Mouse (Mus musculus): ENCODE measurements around the gene Bckdha. TPM values are rescaled to one million over a fixed set of nuclear protein-coding genes. Genes with fewer than 3 reads are reported as not detected.

Bckdha gene
- polyA plus RNA-seq, 1 experiment = 622 TPM

DNA sequence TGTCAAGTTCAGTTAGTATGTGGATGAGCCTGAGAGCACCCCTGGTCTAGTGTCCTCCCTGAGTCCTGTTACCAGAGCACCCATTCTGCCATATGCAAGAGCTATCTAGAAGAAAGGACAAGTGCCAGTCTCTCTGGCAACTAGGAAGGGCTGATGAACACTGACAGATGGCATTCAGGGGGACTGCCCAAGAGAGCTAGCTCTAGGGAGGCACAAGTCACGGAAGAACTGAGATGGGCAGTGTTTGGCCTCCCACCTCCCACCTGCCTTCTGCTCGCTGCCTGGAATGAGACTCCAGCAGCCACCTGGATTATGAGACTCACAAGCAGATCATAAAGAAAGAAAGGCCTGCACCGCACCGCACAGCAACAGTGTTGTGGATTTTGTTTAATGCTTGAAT, 19.0 kb downstream of the Bckdha start:
- no peak overlapping the region for H3K27ac ChIP-seq (replicated peaks; ENCODE audit: low read depth, low read length)
- H3K4me3 ChIP-seq (ENCODE audit: insufficient read depth, low read depth, low read length) = no peak overlapping the region
- no peaks in the 10 kb centered on the region for H3K4me1 ChIP-seq (ENCODE audit: control insufficient read depth, insufficient read depth, insufficient read length, low read length)

DNA sequence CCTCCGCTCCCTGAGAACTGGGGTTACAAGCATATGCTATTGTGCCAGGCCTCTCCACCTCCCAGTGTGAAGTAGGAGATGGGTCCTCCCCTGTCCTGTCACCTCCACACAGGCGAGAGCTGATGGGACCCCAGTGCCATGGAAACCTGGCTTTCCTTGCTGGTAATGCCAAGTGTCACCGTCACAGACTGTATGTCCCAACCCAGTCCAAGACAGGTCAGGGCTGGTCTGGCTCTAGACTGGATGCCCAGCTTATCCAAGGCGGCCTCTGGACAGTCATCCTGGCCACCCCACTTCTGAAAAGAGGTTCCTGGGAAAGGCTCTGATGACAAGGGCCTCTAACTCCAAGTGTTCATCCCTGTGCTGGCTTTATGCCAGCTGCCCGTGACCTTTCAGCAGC, 21.7 kb downstream of the Bckdha start:
- no peaks in the 10 kb centered on the region for H3K4me1 ChIP-seq (ENCODE audit: control insufficient read depth, insufficient read depth, insufficient read length, low read length)
- no peak overlapping the region for H3K4me3 ChIP-seq (ENCODE audit: insufficient read depth, low read depth, low read length)
- H3K27ac ChIP-seq (replicated peaks; ENCODE audit: low read depth, low read length) = no peak overlapping the region

DNA sequence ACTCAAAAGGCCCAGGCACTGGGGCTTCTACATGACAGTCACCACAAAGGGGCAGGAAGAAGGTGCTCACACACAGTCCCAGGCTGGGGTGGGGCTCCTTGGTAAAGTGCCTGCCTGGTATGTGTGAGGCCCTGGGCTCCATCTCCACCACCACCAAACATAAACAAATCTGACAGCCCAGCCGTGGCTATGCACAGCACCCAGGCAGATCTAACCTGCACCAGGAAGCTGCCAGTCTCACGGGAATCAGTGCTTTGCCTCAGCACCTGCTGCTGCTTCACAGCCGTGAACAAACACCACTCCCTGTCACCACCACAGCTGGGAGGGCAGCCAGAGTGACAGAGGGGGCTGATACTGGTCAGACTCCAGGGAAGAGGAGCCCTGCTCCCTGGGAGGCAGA, 22.4 kb downstream of the Bckdha start:
- H3K4me1 ChIP-seq (ENCODE audit: control insufficient read depth, insufficient read depth, insufficient read length, low read length) = no peaks in the 10 kb centered on the region
- no peak overlapping the region for H3K27ac ChIP-seq (replicated peaks; ENCODE audit: low read depth, low read length)
- H3K4me3 ChIP-seq (ENCODE audit: insufficient read depth, low read depth, low read length) = no peak overlapping the region

DNA sequence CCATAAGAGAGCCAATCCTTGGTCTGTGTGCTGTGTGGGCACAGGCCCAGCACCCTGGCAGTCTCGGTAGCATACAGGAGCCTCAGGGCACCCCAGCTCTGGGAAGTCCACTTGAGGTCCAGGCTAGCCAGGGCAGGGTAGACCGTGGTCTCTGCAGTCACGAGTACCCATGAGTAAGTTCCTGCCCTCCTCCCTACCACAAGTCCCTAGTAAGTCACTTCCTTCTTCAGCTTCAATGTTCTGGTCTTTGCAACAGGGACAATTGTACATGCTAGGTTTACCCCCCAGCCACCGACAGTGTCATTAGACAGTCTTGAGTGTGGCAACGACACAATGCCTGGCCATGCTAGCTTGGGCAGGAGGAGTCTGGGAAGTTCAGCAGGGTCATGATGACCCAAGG, 26.1 kb downstream of the Bckdha start:
- Histone ChIP-seq H3K4me1 (ENCODE audit: control insufficient read depth, insufficient read depth, insufficient read length, low read length) (no peaks in the 10 kb centered on the region), H3K4me3 (ENCODE audit: insufficient read depth, low read depth, low read length) (no peak overlapping the region), H3K27ac (replicated peaks; ENCODE audit: low read depth, low read length) (peak overlapping the region; percentile 20; the same call in 1 of the 2 replicates)

DNA sequence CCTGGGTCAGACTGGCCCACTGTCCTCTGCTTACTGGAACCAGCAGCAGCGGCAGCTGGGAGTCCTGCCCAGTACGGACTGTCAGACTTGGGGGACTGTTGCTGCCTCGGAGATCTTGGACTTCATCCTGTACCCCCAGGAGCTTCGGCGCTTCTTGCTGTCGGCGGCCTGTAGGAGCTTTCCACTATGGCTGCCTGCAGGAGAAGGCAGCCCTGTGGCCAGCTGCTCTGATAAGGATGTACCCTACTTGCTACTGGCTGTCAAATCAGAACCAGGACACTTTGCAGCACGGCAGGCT, 30.5 kb downstream of the Bckdha start:
- H3K4me3 ChIP-seq (ENCODE audit: insufficient read depth, low read depth, low read length) = peak overlapping the region; percentile 49
- no peaks in the 10 kb centered on the region for H3K4me1 ChIP-seq (ENCODE audit: control insufficient read depth, insufficient read depth, insufficient read length, low read length)
- H3K27ac ChIP-seq (replicated peaks; ENCODE audit: low read depth, low read length) = no peak overlapping the region

DNA sequence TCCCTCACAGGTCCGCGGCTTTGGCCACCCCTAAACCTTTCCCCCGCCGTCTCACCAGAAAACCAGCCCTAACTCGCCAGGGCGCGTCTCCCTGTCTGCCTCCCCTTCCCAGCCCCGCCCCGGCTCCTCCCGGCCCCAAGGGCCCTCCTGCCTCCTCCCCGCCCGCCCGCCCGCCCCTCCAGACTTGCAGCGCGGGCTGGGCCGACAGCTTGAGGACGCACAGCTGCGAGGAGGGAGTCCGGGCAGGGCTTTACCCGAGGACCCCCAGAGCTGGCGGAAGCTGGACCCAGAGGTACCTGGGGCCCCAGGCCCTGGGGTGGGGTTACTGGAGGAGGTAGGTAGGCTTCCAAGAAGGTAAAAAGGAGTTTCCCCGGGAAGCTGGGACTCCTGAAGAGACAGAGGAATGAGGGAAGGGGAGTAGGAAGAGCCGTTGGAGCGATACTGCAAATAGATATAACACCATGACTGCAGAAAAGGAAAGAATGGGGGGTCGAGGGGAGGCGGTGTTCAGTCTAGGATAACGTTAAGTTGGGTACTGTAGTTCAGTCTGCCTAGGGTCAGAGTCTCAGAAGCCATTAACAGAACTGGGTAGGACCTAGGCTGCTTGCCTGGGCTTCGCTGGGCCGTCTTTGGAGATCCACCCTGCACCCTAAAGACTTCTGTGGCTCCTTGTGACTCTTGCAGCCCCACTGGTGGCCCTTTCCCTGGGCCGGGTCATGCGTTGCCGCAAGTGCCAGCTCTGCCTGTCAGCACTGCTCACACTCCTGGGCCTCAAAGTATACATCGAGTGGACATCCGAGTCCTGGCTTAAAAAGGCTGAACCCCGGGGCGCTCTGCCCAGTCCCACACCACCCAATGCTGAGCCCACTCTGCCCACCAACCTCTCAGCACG, 31.1 kb downstream of the Bckdha start:
- Histone ChIP-seq H3K27ac (replicated peaks; ENCODE audit: low read depth, low read length) (peak overlapping the region; percentile 49), H3K4me3 (ENCODE audit: insufficient read depth, low read depth, low read length) (peak overlapping the region; percentile 54), H3K4me1 (ENCODE audit: control insufficient read depth, insufficient read depth, insufficient read length, low read length) (no peaks in the 10 kb centered on the region)

DNA sequence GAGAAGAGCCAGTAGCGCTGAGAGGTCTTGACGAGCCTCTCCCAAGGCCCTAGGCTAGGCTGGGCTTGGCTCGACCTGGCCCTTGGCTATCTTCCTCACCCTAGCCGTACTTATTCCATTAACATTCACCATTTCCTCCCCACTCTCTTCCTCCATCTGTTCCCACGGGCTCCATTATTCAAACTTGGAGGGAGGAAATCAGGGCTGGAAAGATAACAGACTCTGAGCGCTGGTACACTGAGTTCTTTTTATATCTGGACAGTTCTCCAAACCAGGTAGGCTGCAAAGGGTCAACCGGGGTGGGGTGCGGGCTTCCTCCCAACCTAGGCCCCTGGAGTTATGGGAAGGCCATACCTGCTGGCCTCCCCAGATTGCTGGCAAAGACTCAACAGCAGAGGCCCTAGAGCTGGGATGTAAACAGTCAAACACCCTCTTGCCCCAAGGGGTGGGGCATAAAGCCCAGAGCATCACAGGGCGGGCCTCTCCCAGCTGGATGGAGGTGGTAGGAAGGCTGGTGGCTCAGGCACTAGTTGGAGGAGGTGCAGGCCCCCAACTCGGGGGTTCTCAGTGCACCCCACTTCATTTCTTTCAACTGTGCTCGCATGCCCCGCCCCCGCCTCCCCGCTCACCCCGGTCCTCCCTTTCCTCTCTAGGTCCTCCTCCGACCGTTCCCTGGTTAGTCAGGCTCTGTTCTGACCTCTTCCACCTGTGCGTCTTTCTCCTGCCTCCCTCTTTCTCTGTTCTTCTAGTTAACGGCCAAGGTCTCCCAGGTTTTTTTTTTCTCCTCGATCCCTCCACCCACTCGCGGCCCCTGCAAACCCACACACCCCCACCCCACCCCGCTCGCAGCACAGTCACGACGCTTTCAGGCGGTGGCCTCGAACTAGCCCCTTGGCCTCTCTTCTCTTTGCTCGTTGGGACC, 32.0 kb downstream of the Bckdha start, which contains the start of gene B3gnt8:
TSS of gene B3gnt8 (plus strand) at position 146 of the 922 bp plus-strand sequence.
- Histone ChIP-seq H3K27ac (replicated peaks; ENCODE audit: low read depth, low read length) (peak within 1 kb of the TSS; percentile 49), H3K4me3 (ENCODE audit: insufficient read depth, low read depth, low read length) (peak within 1 kb of the TSS; percentile 54), H3K4me1 (ENCODE audit: control insufficient read depth, insufficient read depth, insufficient read length, low read length) (no peaks in the 10 kb centered on the region)

DNA sequence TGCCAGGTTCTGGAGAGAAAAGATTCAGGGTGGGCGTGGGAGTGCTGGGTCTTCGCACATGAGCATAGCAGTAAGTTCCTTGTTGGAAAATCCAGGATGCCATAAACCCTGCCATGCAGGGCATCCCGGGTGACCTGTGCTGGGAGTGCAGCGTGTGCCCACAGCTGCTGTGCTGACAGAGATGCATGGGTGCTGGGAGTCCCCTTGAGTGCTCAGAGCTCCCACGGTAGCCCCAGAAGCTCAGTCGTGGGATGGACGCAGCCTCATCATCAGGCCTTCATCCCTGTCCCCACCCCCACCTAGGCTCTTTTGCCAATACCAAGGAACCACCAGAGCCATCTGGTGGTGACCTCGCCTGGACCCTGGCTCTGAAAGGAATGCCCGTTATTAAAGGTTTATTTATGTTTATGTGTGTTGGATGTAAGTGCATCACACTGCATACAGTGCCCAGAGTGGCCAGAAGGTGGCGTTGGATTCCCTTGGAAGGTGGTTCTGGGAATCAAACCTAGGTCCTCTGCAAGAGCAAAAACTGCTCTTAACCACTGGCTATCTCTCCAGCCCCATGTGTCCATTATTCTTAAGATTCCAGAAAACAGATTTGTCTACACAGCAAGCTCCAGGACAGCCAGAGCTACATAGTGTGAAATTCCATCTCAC, 33.1 kb downstream of the Bckdha start:
- Histone ChIP-seq H3K4me1 (ENCODE audit: control insufficient read depth, insufficient read depth, insufficient read length, low read length) (no peaks in the 10 kb centered on the region), H3K4me3 (ENCODE audit: insufficient read depth, low read depth, low read length) (no peak overlapping the region), H3K27ac (replicated peaks; ENCODE audit: low read depth, low read length) (no peak overlapping the region)

DNA sequence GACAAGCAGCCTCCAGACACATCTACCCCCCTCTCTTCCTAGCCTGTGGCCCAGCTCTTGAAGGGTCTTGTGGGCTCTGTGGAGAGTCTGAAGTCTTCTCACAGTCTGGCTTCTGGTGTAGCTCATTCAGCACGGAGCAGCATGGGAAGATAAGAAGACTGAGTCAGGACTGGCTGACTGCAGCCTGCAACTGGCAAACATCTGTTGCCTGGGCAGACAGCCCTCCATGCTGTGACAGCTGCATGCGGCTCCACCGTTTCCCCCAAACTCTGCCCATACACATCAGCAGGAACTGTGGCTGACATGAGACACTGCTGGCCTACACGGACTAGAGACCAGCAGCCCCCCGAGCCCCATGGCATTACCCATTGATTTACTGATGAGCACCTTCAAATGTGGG, 33.9 kb downstream of the Bckdha start:
- no peaks in the 10 kb centered on the region for H3K4me1 ChIP-seq (ENCODE audit: control insufficient read depth, insufficient read depth, insufficient read length, low read length)
- no peak overlapping the region for H3K27ac ChIP-seq (replicated peaks; ENCODE audit: low read depth, low read length)
- H3K4me3 ChIP-seq (ENCODE audit: insufficient read depth, low read depth, low read length) = no peak overlapping the region

DNA sequence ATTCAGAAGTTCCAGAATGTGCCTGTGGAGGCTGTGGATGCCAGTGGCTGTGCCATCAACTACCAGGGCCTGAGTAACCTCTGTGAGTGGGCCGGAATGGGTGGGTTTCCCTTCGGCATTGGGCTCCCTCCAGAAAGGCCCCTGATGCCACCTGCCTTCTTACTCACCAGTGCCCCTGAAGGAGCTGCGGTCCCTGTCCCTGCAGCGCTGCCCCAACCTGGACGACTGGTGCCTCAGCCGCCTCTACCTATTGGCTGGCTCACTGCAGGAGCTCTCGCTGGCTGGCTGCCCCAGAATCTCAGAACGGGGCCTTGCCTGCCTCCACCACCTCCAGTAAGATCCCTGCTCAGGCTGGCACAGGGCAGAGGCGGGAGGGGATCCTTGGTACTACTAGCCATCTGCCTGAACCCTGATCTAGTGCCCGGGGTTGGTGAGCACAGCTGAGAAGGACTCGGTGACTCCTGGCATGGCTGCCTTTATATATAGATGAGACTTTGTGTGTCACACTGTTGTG, 34.9 kb downstream of the Bckdha start:
- no peaks in the 10 kb centered on the region for H3K4me1 ChIP-seq (ENCODE audit: control insufficient read depth, insufficient read depth, insufficient read length, low read length)
- no peak overlapping the region for H3K4me3 ChIP-seq (ENCODE audit: insufficient read depth, low read depth, low read length)
- H3K27ac ChIP-seq (replicated peaks; ENCODE audit: low read depth, low read length) = no peak overlapping the region

DNA sequence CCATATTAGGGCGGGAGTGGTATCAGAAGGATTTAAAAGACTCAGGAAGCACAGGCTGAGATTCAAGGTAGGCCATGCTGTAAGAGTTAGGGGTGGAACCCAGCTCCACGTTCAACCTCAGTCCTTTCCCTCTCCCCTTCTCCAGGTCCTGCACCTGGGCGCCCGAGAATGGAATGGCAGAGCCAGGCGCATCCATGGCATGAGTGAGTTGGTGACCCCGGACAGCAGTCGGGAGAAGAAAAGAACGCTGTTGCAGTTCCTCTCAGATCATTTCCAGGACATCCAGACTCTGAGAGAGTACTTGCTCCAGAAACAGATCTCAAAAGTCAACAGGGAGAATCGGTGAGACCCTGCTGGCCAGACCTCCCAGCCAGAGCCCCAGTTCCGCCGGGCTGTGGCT, 38.0 kb downstream of the Bckdha start:
- H3K27ac ChIP-seq (replicated peaks; ENCODE audit: low read depth, low read length) = no peak overlapping the region
- H3K4me3 ChIP-seq (ENCODE audit: insufficient read depth, low read depth, low read length) = no peak overlapping the region
- 0 out of 2 replicates have a peak, but pooled peaks cover 2% of the 10 kb centered on the region for H3K4me1 ChIP-seq (ENCODE audit: control insufficient read depth, insufficient read depth, insufficient read length, low read length)

DNA sequence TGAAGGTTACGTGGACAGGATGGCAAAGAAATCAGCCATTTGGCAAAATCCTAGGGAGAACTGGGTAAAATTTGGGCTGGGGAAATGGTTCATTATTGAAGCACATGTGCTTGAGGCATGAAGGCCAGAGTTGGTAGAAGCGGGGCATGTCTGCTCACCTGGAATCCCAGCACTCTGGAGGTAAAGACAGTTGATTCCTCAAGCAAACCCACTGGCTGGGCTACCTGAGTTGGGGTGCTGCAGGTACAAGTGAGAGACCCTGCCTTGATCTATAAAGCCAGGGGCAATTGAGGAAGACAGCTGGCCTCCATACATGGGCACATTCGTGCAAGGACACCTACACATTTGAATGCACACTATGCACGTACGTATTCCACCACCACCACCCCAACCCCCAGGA, 38.7 kb downstream of the Bckdha start:
- no peak overlapping the region for H3K27ac ChIP-seq (replicated peaks; ENCODE audit: low read depth, low read length)
- H3K4me3 ChIP-seq (ENCODE audit: insufficient read depth, low read depth, low read length) = peak overlapping the region; percentile 88
- 0 out of 2 replicates have a peak, but pooled peaks cover 2% of the 10 kb centered on the region for H3K4me1 ChIP-seq (ENCODE audit: control insufficient read depth, insufficient read depth, insufficient read length, low read length)

DNA sequence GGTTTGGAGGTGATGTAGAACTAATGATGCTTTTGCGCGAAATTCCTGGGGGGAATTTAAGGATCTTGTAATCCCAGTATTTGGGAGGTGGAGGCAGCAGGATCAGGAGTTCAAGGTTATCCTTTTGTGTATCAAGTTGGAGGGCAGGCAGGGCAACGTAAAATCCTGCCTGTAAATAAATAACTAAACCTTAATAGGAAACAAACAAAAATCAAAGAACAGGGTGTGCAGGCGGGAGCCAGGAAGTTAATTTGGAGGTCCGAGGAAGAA, 39.1 kb downstream of the Bckdha start:
- Histone ChIP-seq H3K4me1 (ENCODE audit: control insufficient read depth, insufficient read depth, insufficient read length, low read length) (0 out of 2 replicates have a peak, but pooled peaks cover 2% of the 10 kb centered on the region), H3K27ac (replicated peaks; ENCODE audit: low read depth, low read length) (peak overlapping the region; percentile 72), H3K4me3 (ENCODE audit: insufficient read depth, low read depth, low read length) (peak overlapping the region; percentile 88)

DNA sequence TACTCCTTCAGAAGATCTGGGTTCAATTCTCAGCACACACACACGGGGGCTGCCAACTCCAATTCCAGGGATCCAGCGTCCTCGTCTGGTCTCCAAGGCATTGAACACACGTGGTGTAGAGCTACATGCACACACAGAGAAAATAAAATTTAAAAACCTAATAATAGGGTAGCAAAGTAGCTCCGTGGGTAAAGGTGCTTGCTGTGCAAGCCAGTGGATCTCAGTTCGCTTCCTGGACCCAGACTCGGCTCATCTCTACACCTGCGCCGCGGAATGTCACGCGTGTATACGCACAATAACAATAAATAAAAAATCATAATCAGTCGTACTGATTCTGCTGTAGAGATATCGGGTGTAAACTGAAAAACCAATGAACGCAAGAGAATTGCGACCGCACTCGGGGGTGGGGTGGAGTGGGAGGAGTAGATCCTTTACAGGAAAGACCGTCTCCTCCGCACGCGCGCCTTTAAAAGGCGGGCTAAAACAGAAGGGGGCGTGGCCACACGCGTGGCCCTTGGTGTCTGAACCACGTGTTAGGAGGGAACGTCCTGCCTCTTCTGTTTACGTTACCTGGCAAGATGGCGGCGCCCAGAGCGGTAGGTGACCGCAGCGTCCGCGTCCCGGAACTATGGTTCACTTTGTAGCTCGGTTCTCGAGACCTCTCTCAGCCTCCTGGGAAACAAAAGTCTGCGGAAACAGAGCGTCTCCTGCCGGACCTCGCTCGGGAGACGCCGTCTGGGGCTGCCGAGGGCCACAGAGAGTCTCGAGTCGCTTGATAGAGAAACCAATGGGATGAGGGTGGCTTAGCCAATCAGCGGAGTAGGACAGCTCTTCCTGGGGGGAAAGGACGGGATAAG, 39.7 kb downstream of the Bckdha start, which contains the start of gene Dmac2:
TSS of gene Dmac2 (plus strand) at position 550 of the 857 bp plus-strand sequence.
- Histone ChIP-seq H3K4me3 (ENCODE audit: insufficient read depth, low read depth, low read length) (peak within 1 kb of the TSS; percentile 88), H3K27ac (replicated peaks; ENCODE audit: low read depth, low read length) (peak within 1 kb of the TSS; percentile 72), H3K4me1 (ENCODE audit: control insufficient read depth, insufficient read depth, insufficient read length, low read length) (0 out of 2 replicates have a peak, but pooled peaks cover 2% of the 10 kb centered on the region)
